Comparison of ENCODE assay signal across 10 mouse cellular contexts in genomic region chr14:76245063-76245396, GRCm38 (mm10).
DNase-seq lines count a peak whose midpoint lies in the region; ATAC-seq lines count a peak whose summit lies in the region.
"Had no signal": no experiment of that assay in that cellular context is flagged by ENCODE, and none has a peak within 500 bp of the region (broad histone marks: within the 10 kb centered on the region; RNA-seq: fewer than 3 reads in every experiment).

No protein-coding gene starts in this region.

- no peak overlapping the region for H3K4me3 ChIP-seq in lung, embryonic 15.5 days
- no peak overlapping the region for H3K4me3 ChIP-seq in embryonic facial prominence, embryonic 12.5 days
- no peak overlapping the region for H3K4me3 ChIP-seq in liver, embryonic 16.5 days (ENCODE audit: low read depth, low read length)
- H3K4me3 ChIP-seq: embryonic facial prominence, embryonic 15.5 days had no signal

- WGBS in lung, embryonic 15.5 days: 69% methylated on average over 4 of the region's 4 CpGs
- WGBS in embryonic facial prominence, embryonic 12.5 days: 57% methylated on average over 4 of the region's 4 CpGs
- WGBS in liver, embryonic 16.5 days (ENCODE audit: insufficient replicate concordance): 32% methylated on average over 4 of the region's 4 CpGs

- H3K4me2 ChIP-seq in lung, embryonic 15.5 days: no peak overlapping the region
- H3K4me2 ChIP-seq in embryonic facial prominence, embryonic 12.5 days (replicated peaks): no peak overlapping the region
- H3K4me2 ChIP-seq in liver, embryonic 16.5 days (ENCODE audit: low read depth, low read length): no peak overlapping the region; the same call in 1 of the 2 replicates
- H3K4me2 ChIP-seq: embryonic facial prominence, embryonic 15.5 days had no signal

- DNase-seq in adrenal gland, postnatal 10 days: peak; percentile 31
- no peak for DNase-seq in adrenal gland, postnatal 25 days
- DNase-seq in lung, postnatal 10 days: no peak
- DNase-seq in MN1 (ENCODE audit: low spot score): no peak
- DNase-seq in urinary bladder, postnatal 4 days (ENCODE audit: low spot score in 2 of 2): no peak
- DNase-seq: lung, postnatal 14 days had no signal

- H3K36me3 ChIP-seq in lung, embryonic 15.5 days: no peaks in the 10 kb centered on the region
- no peaks in the 10 kb centered on the region for H3K36me3 ChIP-seq in embryonic facial prominence, embryonic 12.5 days
- no peaks in the 10 kb centered on the region for H3K36me3 ChIP-seq in liver, embryonic 16.5 days (ENCODE audit: control insufficient read depth, insufficient read depth)
- H3K36me3 ChIP-seq: embryonic facial prominence, embryonic 15.5 days had no signal

- H3K27me3 ChIP-seq in lung, embryonic 15.5 days: no peaks in the 10 kb centered on the region
- no peaks in the 10 kb centered on the region for H3K27me3 ChIP-seq in embryonic facial prominence, embryonic 12.5 days
- no peaks in the 10 kb centered on the region for H3K27me3 ChIP-seq in liver, embryonic 16.5 days (ENCODE audit: control insufficient read depth, insufficient read depth, low read depth, low read length)
- H3K27me3 ChIP-seq: embryonic facial prominence, embryonic 15.5 days had no signal

- no peak for ATAC-seq in lung, embryonic 15.5 days (ENCODE audit: borderline replicate concordance, extremely low read depth, low FRiP score, low TSS enrichment)
- ATAC-seq in embryonic facial prominence, embryonic 12.5 days (ENCODE audit: insufficient number of reproducible peaks, insufficient read depth, low FRiP score, low TSS enrichment): no peak
- ATAC-seq in liver, embryonic 16.5 days (ENCODE audit: low read depth): peak; percentile 2; the same call in 1 of the 2 replicates

- no peak overlapping the region for H3K9ac ChIP-seq in lung, embryonic 15.5 days
- no peak overlapping the region for H3K9ac ChIP-seq in embryonic facial prominence, embryonic 12.5 days
- no peak overlapping the region for H3K9ac ChIP-seq in liver, embryonic 16.5 days (ENCODE audit: low read depth, low read length)
- H3K9ac ChIP-seq: embryonic facial prominence, embryonic 15.5 days had no signal

- H3K27ac ChIP-seq in lung, embryonic 15.5 days: peak overlapping the region; percentile 53; the same call in 1 of the 2 replicates
- peak overlapping the region; percentile 73; the same call in 1 of the 2 replicates for H3K27ac ChIP-seq in embryonic facial prominence, embryonic 12.5 days
- peak overlapping the region; percentile 56 for H3K27ac ChIP-seq in liver, embryonic 16.5 days (ENCODE audit: low read length)
- H3K27ac ChIP-seq: embryonic facial prominence, embryonic 15.5 days had no signal

- H3K9me3 ChIP-seq in lung, embryonic 15.5 days: no peaks in the 10 kb centered on the region
- no peaks in the 10 kb centered on the region for H3K9me3 ChIP-seq in embryonic facial prominence, embryonic 12.5 days
- no peaks in the 10 kb centered on the region for H3K9me3 ChIP-seq in liver, embryonic 16.5 days (replicated peaks; ENCODE audit: control insufficient read depth, low read length)
- H3K9me3 ChIP-seq: embryonic facial prominence, embryonic 15.5 days had no signal

- peaks cover 15% of the 10 kb centered on the region; the same call in 1 of the 2 replicates for H3K4me1 ChIP-seq in lung, embryonic 15.5 days
- H3K4me1 ChIP-seq in embryonic facial prominence, embryonic 12.5 days: peaks cover 11% of the 10 kb centered on the region
- H3K4me1 ChIP-seq in liver, embryonic 16.5 days (ENCODE audit: control insufficient read depth, low read depth, low read length): peaks cover 11% of the 10 kb centered on the region
